Mouse (Mus musculus): ENCODE data around the gene Tubb4b.

GRCm38 (mm10) chr2:25193330-25193770, 31.2 kb downstream of the Tubb4b start:
- TF ChIP-seq CTCF (IDR thresholded peaks at IDR 0.05 in 2 of 3, conservative IDR thresholded peaks at IDR 0.05 in 1 of 3; ENCODE audit: control insufficient read depth in 1 of 3, insufficient read depth in 1 of 3, low read depth in 2 of 3, low read length in 3 of 3, poor library complexity in 1 of 3, severe bottlenecking in 1 of 3), result peak; percentile 93 to 99 (median 95)
- TF ChIP-seq RCOR1 (IDR thresholded peaks at IDR 0.05; ENCODE audit: low read depth, low read length), result peak; percentile 67; the same call in 1 of the 2 replicates
- peak; percentile 56 to 79 for TF ChIP-seq EP300 (IDR thresholded peaks at IDR 0.05; ENCODE audit: low read depth in 1 of 2, low read length in 2 of 2)
